Mouse (Mus musculus): ENCODE results near the gene D630045J12Rik. TPM values are rescaled to one million over a fixed set of nuclear protein-coding genes. Genes with fewer than 3 reads are reported as not detected.

The D630045J12Rik gene
- total RNA-seq, 1 experiment from 2014 or later, result not detected

Other genes with a start within 250 kb of the D630045J12Rik start
- gene Svopl, start 207.0 kb downstream of the D630045J12Rik start, total RNA-seq (2017), result not detected in 3 replicates
- gene Tmem213, start 144.8 kb downstream of the D630045J12Rik start, total RNA-seq (2017), result not detected in 3 replicates
- gene Atp6v0a4, start 129.4 kb downstream of the D630045J12Rik start, total RNA-seq (2017), result not detected in 3 replicates
- 0.68 to 1.5 TPM in 2 of 3 replicates, not detected in the other for gene Zc3hav1l, start 45.2 kb upstream of the D630045J12Rik start, total RNA-seq (2017)
- 128 to 170 TPM (median 152 TPM) in 3 replicates for gene Zc3hav1, start 100.6 kb upstream of the D630045J12Rik start, total RNA-seq (2017)
- gene Ttc26, start 127.5 kb upstream of the D630045J12Rik start, total RNA-seq (2017), result not detected in 3 replicates
- 16.8 to 43.2 TPM (median 17.6 TPM) in 3 replicates for gene Ubn2, start 179.9 kb upstream of the D630045J12Rik start, total RNA-seq (2017)

All from monocyte, adult 5-6 weeks (primary cell).